Mouse (Mus musculus) lung, embryonic 16.5 days (tissue): ENCODE measurements around the gene Foxred1. TPM values are rescaled to one million over a fixed set of nuclear protein-coding genes. Genes with fewer than 3 reads are reported as not detected.

Experiments
- ATAC-seq: fragments of 200-750 bp; cut with Nextera tagmentation; 2 replicates; pipeline ENCODE4 v1.8.0; 2017; ENCODE audit warnings: low read depth, mild to moderate bottlenecking, moderate library complexity
- H3K27ac ChIP-seq: fragments of 300-500 bp; sonication (generic); 2 replicates; pipeline ENCODE4 v1.5.1; 2014; ENCODE audit warnings: mild to moderate bottlenecking, control low read depth, low read length
- H3K27me3 ChIP-seq: fragments of 300-500 bp; sonication (generic); 2 replicates; pipeline ENCODE4 v1.6.1; 2014; ENCODE audit warnings: low read depth, low read length, mixed read lengths; ENCODE audit not compliant: control insufficient read depth, insufficient read depth
- H3K36me3 ChIP-seq: fragments of 300-500 bp; sonication (generic); 2 replicates; pipeline ENCODE4 v1.6.1; 2014; ENCODE audit warnings: low read length; ENCODE audit not compliant: control insufficient read depth, insufficient read depth
- H3K4me1 ChIP-seq: fragments of 300-500 bp; sonication (generic); replicated peaks from 2 replicates; pipeline ENCODE4 v1.6.1; 2014; ENCODE audit warnings: low read length, mixed read lengths; ENCODE audit not compliant: control insufficient read depth, insufficient read depth
- H3K4me2 ChIP-seq: fragments of 300-500 bp; sonication (generic); 2 replicates; pipeline ENCODE4 v1.6.1; 2014; ENCODE audit warnings: low read depth, low read length, control low read depth
- H3K4me3 ChIP-seq: fragments of 300-500 bp; sonication (generic); 2 replicates; pipeline ENCODE4 v1.5.1; 2014; ENCODE audit warnings: mild to moderate bottlenecking, low read length, control low read depth
- H3K9ac ChIP-seq: fragments of 300-500 bp; sonication (generic); 2 replicates; pipeline ENCODE4 v1.6.1; 2014; ENCODE audit warnings: low read length, control low read depth
- H3K9me3 ChIP-seq: fragments of 300-500 bp; sonication (generic); 2 replicates; pipeline ENCODE4 v1.6.1; 2016; ENCODE audit warnings: low read length; ENCODE audit not compliant: control insufficient read depth
- WGBS: fragments of 180-500 bp; shearing (Covaris S2); extraction: QIAGEN DNeasy Blood & Tissue Kit; methylation state at CpG from one replicate; pipeline ENCODE4 v1.1.7; 2014; 5-methylcytosine and 5-hydroxymethylcytosine counted together
- polyA plus RNA-seq: library from polyadenylated mRNA; unstranded; fragments of >200 nt; fragmentation: Nextera tagmentation; extraction: Ambion mirVana; gene quantifications from 2 replicates; pipeline ENCODE4 v1.2.1, GENCODE M21; 2015

Gene Foxred1
- polyA plus RNA-seq: 36.3 and 36.8 TPM in 2 replicates

DNA sequence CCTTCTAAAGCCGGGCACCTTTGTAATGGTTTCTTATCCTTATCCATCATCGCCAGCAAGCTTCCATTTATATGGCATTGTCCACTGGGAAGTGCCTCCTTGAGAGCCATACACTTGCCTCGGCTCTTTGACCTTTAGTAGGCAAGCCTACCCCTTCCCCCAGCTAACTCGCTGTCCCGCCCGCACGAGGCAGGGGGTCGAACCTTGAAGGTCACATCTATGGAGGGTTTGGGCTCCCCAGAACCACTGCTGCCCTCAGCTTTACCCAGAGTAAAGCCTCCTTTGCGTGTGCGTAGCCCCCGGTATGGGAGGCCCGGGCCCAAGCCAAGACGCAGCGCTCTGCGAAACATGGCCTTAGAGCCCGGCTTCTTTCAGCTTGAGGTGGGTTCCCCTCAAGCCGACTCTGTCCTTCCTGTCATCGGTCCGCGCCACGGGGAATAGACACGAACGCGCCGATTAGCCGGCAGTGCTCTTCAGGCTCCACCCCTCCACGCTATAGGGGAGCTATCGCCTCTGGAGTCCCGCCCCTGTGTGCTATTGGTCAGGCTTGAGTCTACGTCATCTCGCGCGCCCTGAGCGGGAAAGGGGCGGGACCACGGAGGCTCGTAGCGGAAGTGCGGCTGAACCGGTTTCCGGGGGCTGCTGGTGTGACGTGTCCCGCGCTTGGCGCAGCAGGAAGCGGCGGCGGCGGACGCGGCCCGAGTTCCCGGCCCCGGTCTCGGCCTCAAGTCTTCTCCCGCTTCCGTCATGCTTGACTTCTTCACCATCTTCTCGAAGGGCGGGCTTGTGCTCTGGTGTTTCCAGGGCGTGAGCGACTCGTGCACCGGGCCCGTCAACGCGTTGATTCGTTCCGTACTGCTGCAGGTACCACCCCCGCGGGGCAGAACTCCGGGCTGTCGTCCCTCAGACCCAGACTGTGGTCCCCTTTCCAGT is at the start of gene Foxred1:
Foxred1 (minus strand) TSS at position 514 of the 933 bp plus-strand sequence.
- WGBS: under 1% methylated on average over 72 of the region's 72 CpGs
- peak within 1 kb of the TSS; percentile 88 for H3K27ac ChIP-seq
- H3K27me3 ChIP-seq: no peaks in the 10 kb centered on the region
- peak within 1 kb of the TSS; percentile 92 for H3K4me2 ChIP-seq
- no peaks in the 10 kb centered on the region for H3K9me3 ChIP-seq
- H3K4me3 ChIP-seq: peak within 1 kb of the TSS; percentile 96
- peaks cover 37% of the 10 kb centered on the region for H3K36me3 ChIP-seq
- ATAC-seq: peak; percentile 100
- H3K4me1 ChIP-seq: peaks cover 13% of the 10 kb centered on the region
- H3K9ac ChIP-seq: peak within 1 kb of the TSS; percentile 95

- Histone ChIP-seq H3K4me3 (no peak overlapping the region), H3K4me2 (no peak overlapping the region), H3K4me1 (no peaks in the 10 kb centered on the region), H3K9ac (no peak overlapping the region), H3K9me3 (no peaks in the 10 kb centered on the region), H3K27ac (no peak overlapping the region), H3K36me3 (0 out of 2 replicates have a peak, but pooled peaks cover 3% of the 10 kb centered on the region), H3K27me3 (no peaks in the 10 kb centered on the region)
- 83% methylated on average over 7 of the region's 7 CpGs for WGBS
- no peak for ATAC-seq
Measured at GRCm38 (mm10) chr9:35257365-35257764, 46.5 kb upstream of the Foxred1 start.

- Histone ChIP-seq H3K9me3 (no peaks in the 10 kb centered on the region), H3K4me3 (no peak overlapping the region), H3K4me1 (peaks cover 2% of the 10 kb centered on the region; the same call in 1 of the 2 replicates), H3K36me3 (no peaks in the 10 kb centered on the region), H3K9ac (no peak overlapping the region), H3K27ac (no peak overlapping the region), H3K27me3 (no peaks in the 10 kb centered on the region), H3K4me2 (no peak overlapping the region)
- ATAC-seq: no peak
Measured at GRCm38 (mm10) chr9:35249476-35249875, 38.6 kb upstream of the Foxred1 start.

DNA sequence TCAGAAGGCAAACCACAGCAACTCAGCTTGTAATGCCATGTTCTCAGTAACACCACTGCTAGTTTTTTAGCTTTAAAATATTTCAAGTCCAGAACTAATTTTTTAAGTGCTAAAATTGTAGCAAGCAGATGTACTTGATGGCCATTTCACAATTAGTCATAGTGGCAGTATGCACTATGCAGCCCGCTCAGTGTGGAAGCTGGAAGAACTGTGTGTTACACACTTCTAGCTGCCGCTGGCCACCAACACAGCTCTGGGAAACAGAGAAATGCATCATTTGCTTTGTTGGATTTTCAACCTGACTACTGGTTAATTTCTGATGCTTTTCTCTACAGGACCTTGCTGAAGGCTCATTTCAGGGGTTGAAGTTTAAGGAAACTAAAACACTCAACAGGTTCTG is 36.5 kb upstream of the Foxred1 start:
- WGBS: 93% methylated on average over 2 of the region's 2 CpGs

DNA sequence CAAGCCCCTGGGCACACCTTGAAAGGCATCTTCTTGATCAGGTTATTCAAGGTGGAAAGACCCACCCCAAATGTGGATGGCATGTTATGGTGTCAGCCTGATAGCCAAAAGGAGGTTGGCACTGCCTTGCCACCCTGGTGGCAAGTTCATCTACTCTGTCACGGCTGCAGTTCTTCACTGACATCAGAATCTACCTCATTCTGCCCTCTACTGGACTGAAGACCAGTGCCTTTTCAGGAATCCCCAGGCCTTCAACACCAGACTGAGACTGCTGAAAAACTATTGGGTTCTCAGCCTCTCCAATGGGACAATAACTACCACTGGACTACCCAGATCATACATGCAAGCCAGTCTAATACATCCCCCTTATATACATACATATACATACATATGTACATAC is 28.9 kb upstream of the Foxred1 start:
- 0 out of 2 replicates have a peak, but pooled peaks cover 4% of the 10 kb centered on the region for H3K4me1 ChIP-seq
- no peaks in the 10 kb centered on the region for H3K27me3 ChIP-seq
- no peak overlapping the region for H3K27ac ChIP-seq
- no peak overlapping the region for H3K9ac ChIP-seq
- H3K36me3 ChIP-seq: no peaks in the 10 kb centered on the region
- no peak overlapping the region for H3K4me2 ChIP-seq
- WGBS: 60% methylated on average over 1 of the region's 1 CpGs
- ATAC-seq: no peak
- no peaks in the 10 kb centered on the region for H3K9me3 ChIP-seq
- H3K4me3 ChIP-seq: no peak overlapping the region

More for the DNA sequence above, 36.5 kb upstream of the Foxred1 start:
- ATAC-seq: no peak
- Histone ChIP-seq H3K27ac (no peak overlapping the region), H3K4me1 (peaks cover 2% of the 10 kb centered on the region; the same call in 1 of the 2 replicates), H3K27me3 (no peaks in the 10 kb centered on the region), H3K4me2 (no peak overlapping the region), H3K9me3 (no peaks in the 10 kb centered on the region), H3K4me3 (no peak overlapping the region), H3K9ac (no peak overlapping the region), H3K36me3 (no peaks in the 10 kb centered on the region)

- Histone ChIP-seq H3K9me3 (no peaks in the 10 kb centered on the region), H3K27me3 (no peaks in the 10 kb centered on the region), H3K9ac (no peak overlapping the region), H3K4me1 (0 out of 2 replicates have a peak, but pooled peaks cover 4% of the 10 kb centered on the region), H3K27ac (no peak overlapping the region), H3K4me2 (no peak overlapping the region), H3K4me3 (no peak overlapping the region), H3K36me3 (no peaks in the 10 kb centered on the region; the same call in 1 of the 2 replicates)
- WGBS: 35% methylated on average over 6 of the region's 6 CpGs
- peak; percentile 56; the same call in 1 of the 2 replicates for ATAC-seq
Measured at GRCm38 (mm10) chr9:35238915-35239571, 28.2 kb upstream of the Foxred1 start.

DNA sequence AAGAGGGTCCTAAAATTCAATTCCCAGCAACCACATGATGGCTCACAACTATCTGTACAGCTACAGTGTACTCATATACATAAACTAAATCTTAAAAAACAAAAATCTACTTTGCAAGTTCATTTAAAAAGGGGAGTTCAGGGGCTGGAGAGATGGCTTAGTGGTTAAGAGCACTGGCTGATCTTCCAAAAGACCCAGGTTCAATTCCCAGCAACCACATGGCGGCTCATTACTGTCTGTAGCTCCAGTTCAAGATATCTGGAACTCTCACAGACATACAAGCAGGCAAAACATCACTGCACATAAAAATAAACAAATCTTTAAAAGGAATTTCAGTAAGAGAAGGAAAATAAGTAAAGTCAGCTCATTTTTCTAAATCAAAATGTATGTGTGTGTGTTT is 27.5 kb upstream of the Foxred1 start:
- Histone ChIP-seq H3K4me2 (no peak overlapping the region), H3K9me3 (no peaks in the 10 kb centered on the region), H3K4me1 (0 out of 2 replicates have a peak, but pooled peaks cover 4% of the 10 kb centered on the region), H3K9ac (no peak overlapping the region), H3K27ac (no peak overlapping the region), H3K36me3 (peaks cover 2% of the 10 kb centered on the region; the same call in 1 of the 2 replicates), H3K27me3 (no peaks in the 10 kb centered on the region), H3K4me3 (no peak overlapping the region)
- no peak for ATAC-seq
- WGBS: 71% methylated on average over 1 of the region's 1 CpGs

DNA sequence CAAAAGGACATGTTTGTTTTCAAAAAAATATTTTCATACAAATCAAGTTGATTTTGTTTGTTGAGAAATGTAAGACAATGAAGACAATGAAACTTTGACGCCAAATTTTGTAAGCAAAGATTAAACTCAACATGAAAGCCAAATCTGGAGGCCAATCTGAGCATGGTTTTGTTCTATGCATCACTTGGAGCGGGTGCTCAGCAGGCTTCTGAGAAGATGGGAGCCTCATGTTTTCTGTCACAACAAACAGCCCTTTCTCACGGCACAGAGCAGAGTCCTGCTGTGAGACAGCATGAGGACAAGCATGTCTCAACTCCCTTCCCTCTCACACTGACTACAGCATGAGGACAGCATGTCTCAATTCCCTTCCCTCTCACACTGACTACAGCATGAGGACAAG is 25.1 kb upstream of the Foxred1 start:
- Histone ChIP-seq H3K27me3 (no peaks in the 10 kb centered on the region), H3K9me3 (no peaks in the 10 kb centered on the region), H3K9ac (no peak overlapping the region), H3K4me2 (no peak overlapping the region), H3K4me3 (no peak overlapping the region), H3K4me1 (0 out of 2 replicates have a peak, but pooled peaks cover 4% of the 10 kb centered on the region), H3K27ac (no peak overlapping the region), H3K36me3 (peaks cover 2% of the 10 kb centered on the region; the same call in 1 of the 2 replicates)
- no peak for ATAC-seq
- 64% methylated on average over 3 of the region's 3 CpGs for WGBS

- H3K36me3 ChIP-seq: peaks cover 4% of the 10 kb centered on the region
- WGBS: 77% methylated on average over 3 of the region's 3 CpGs
Measured at GRCm38 (mm10) chr9:35228671-35229070, 17.8 kb upstream of the Foxred1 start.

More at GRCm38 (mm10) chr9:35228671-35229070, 17.8 kb upstream of the Foxred1 start:
- Histone ChIP-seq H3K27ac (no peak overlapping the region), H3K4me2 (no peak overlapping the region), H3K27me3 (no peaks in the 10 kb centered on the region), H3K4me3 (no peak overlapping the region), H3K4me1 (no peaks in the 10 kb centered on the region), H3K9ac (no peak overlapping the region), H3K9me3 (no peaks in the 10 kb centered on the region)
- no peak for ATAC-seq
